Mouse (Mus musculus) gastrocnemius, postnatal 25 days (tissue): ENCODE results near the gene Olfr1012. TPM values are rescaled to one million over a fixed set of nuclear protein-coding genes. Genes with fewer than 3 reads are reported as not detected.
"Not testable (repeated sequence)": the region's sequence is repeated elsewhere in the genome, so short reads cannot be mapped to it uniquely, and the experiment has no call there.

ENCODE experiments used
- DNase-seq: peaks from one replicate; pipeline ENCODE4 v3.0.0; 2022
- long read RNA-seq, 2 experiments: library from polyadenylated mRNA; stranded (forward); transcript quantifications; one replicate each; pipeline ENCODE4 v2.0.0; 2021
- total RNA-seq, 2 experiments: library from RNA; stranded (reverse); gene quantifications; 1 replicate in 1 of 2; 2 replicates in 1 of 2; pipeline ENCODE4 v1.2.3; 2021

The Olfr1012 gene
- total RNA-seq: not detected
- long read RNA-seq, experiment 1: 0 reads
- long read RNA-seq, experiment 2: 0 reads

- DNase-seq: no peak
These were observed at the start of gene Olfr1012 for GRCm38 (mm10) chr2:85762666-85763065. Gene Olfr1012, minus strand, starts transcription at chr2:85762766.

- DNase-seq: no peak
These were observed 41.9 kb upstream of the Olfr1012 start for GRCm38 (mm10) chr2:85804501-85804900.

- no peak for DNase-seq
These were observed 39.9 kb upstream of the Olfr1012 start, which contains the start of gene Olfr1016 for GRCm38 (mm10) chr2:85802444-85802843. Gene Olfr1016, minus strand, starts transcription at chr2:85802544.

GRCm38 (mm10) chr2:85792331-85792730 is 29.8 kb upstream of the Olfr1012 start:
- DNase-seq: no peak

GRCm38 (mm10) chr2:85781717-85782116 is 19.2 kb upstream of the Olfr1012 start, which contains the start of gene Olfr1015:
Gene Olfr1015, plus strand, starts transcription at chr2:85782017.
- DNase-seq: no peak

GRCm38 (mm10) chr2:85772413-85772812 is 9.8 kb upstream of the Olfr1012 start, which contains the start of gene Olfr1014:
Gene Olfr1014, plus strand, starts transcription at chr2:85772713.
- no peak for DNase-seq

GRCm38 (mm10) chr2:85766798-85767197 is 4.2 kb upstream of the Olfr1012 start, which contains the start of gene Olfr1013:
Gene Olfr1013, plus strand, starts transcription at chr2:85767098.
- DNase-seq: no peak

- no peak for DNase-seq
These were observed 8.7 kb downstream of the Olfr1012 start for GRCm38 (mm10) chr2:85753822-85754221.

- no peak for DNase-seq
These were observed 36.8 kb downstream of the Olfr1012 start for GRCm38 (mm10) chr2:85725793-85726192.

- DNase-seq: no peak
These were observed 47.4 kb downstream of the Olfr1012 start, which contains the start of gene Olfr1009 for GRCm38 (mm10) chr2:85715119-85715518. Gene Olfr1009, plus strand, starts transcription at chr2:85715419.

GRCm38 (mm10) chr2:85711159-85711558 is 51.4 kb downstream of the Olfr1012 start:
- no peak for DNase-seq

- DNase-seq: not testable (repeated sequence)
These were observed 51.9 kb downstream of the Olfr1012 start for GRCm38 (mm10) chr2:85710680-85711079.

Other genes starting within 250 kb of the Olfr1012 start
- not detected for gene 4833423E24Rik, start 243.7 kb downstream of the Olfr1012 start, total RNA-seq
- not detected for gene Olfr996, start 183.6 kb downstream of the Olfr1012 start, total RNA-seq
- gene Olfr998, start 173.8 kb downstream of the Olfr1012 start, total RNA-seq: not detected
- gene Olfr1000, start 150.9 kb downstream of the Olfr1012 start, total RNA-seq: not detected
- not detected for gene Olfr1002, start 112.1 kb downstream of the Olfr1012 start, total RNA-seq
- gene Olfr154, start 98.3 kb downstream of the Olfr1012 start, total RNA-seq: not detected
- not detected for gene Olfr1006, start 84.0 kb downstream of the Olfr1012 start, total RNA-seq
- gene Olfr1008, start 73.3 kb downstream of the Olfr1012 start, total RNA-seq: not detected
- gene Olfr1009, start 47.3 kb downstream of the Olfr1012 start, total RNA-seq: not detected
- not detected for gene Olfr1013, start 4.3 kb upstream of the Olfr1012 start, total RNA-seq
- gene Olfr1014, start 9.9 kb upstream of the Olfr1012 start, total RNA-seq: not detected
- not detected for gene Olfr1015, start 19.3 kb upstream of the Olfr1012 start, total RNA-seq
- not detected for gene Olfr1016, start 39.8 kb upstream of the Olfr1012 start, total RNA-seq
- gene Olfr1018, start 55.7 kb upstream of the Olfr1012 start, total RNA-seq: not detected
- not detected for gene Olfr1019, start 82.7 kb upstream of the Olfr1012 start, total RNA-seq
- not detected for gene Olfr1020, start 84.3 kb upstream of the Olfr1012 start, total RNA-seq
- not detected for gene Olfr1022, start 105.8 kb upstream of the Olfr1012 start, total RNA-seq
- not detected for gene Olfr1023, start 122.9 kb upstream of the Olfr1012 start, total RNA-seq
- gene Olfr1024, start 142.3 kb upstream of the Olfr1012 start, total RNA-seq: not detected
- not detected for gene Olfr1025-ps1, start 152.4 kb upstream of the Olfr1012 start, total RNA-seq
- not detected for gene Olfr1026, start 158.8 kb upstream of the Olfr1012 start, total RNA-seq
- not detected for gene Olfr1028, start 187.7 kb upstream of the Olfr1012 start, total RNA-seq
- not detected for gene Olfr1029, start 211.1 kb upstream of the Olfr1012 start, total RNA-seq
- not detected for gene Olfr1030, start 216.5 kb upstream of the Olfr1012 start, total RNA-seq
- gene Olfr1031, start 227.5 kb upstream of the Olfr1012 start, total RNA-seq: not detected
- gene Olfr1032, start 242.8 kb upstream of the Olfr1012 start, total RNA-seq: not detected